Mouse (Mus musculus): ENCODE measurements around the gene Apoc1.
"Not testable (repeated sequence)": the region's sequence is repeated elsewhere in the genome, so short reads cannot be mapped to it uniquely, and the experiment has no call there.

The Apoc1 gene

DNA sequence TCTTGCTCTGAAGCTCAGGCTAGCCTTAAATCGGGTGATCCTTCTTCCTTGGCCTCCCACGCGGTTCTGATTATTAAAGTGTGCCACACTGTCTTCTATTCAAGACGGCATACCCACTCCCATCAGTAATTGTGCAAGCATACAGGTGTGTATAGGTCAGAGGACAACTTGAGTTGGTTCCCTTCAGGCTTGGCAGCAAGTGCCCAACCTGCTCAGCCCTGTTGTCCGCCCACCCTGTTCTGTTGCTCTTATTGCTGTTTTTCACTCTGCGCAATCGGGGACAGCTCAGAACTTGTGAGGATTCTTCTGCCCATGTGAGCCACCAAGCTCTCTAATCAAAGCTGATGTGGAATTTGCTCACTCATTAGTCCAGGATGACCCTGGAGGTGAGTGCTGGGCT lies 12.8 kb upstream of the Apoc1 start:
- DNase-seq (ENCODE audit: extremely low spot score): no peak

GRCm38 (mm10) chr7:19704475-19704874 lies 12.0 kb upstream of the Apoc1 start:
- no peak for DNase-seq (ENCODE audit: extremely low spot score)

DNA sequence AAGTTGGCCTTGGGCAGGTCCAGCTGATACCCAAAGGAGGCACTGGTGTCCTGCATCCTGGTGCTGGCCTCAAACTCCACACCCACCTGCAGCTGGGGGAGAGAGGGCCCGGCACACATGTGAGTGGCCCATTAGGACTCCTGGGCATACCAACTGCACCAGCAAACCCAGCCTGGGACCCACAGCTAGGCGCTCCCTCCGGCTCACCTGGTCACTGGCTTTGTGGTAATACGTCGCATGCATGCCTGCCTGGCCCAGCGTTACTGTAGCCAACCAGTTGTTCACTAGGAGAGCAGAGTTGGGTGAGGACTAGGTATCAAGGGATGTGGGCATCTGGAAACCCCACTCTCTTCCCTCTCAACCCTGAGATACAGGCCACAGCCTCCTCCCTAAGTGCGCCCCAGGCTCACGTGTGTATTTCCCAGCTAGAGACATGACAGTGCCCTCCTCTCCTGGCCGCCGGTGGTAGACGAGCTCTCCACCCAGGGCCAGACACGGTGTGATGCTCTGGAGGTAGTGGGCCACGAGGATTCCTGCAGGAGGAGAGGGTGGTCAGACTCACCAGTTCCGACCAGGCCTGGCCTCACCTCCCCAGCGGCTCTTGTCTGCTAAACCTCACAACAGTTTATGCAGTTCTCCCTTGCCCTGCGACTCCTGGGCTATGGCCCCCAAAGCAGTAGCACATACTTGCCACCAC lies 10.5 kb upstream of the Apoc1 start:
- DNase-seq (ENCODE audit: extremely low spot score): no peak

- peak; percentile 71 for DNase-seq (ENCODE audit: extremely low spot score)
These were observed 8.8 kb upstream of the Apoc1 start for GRCm38 (mm10) chr7:19701069-19701761.

DNA sequence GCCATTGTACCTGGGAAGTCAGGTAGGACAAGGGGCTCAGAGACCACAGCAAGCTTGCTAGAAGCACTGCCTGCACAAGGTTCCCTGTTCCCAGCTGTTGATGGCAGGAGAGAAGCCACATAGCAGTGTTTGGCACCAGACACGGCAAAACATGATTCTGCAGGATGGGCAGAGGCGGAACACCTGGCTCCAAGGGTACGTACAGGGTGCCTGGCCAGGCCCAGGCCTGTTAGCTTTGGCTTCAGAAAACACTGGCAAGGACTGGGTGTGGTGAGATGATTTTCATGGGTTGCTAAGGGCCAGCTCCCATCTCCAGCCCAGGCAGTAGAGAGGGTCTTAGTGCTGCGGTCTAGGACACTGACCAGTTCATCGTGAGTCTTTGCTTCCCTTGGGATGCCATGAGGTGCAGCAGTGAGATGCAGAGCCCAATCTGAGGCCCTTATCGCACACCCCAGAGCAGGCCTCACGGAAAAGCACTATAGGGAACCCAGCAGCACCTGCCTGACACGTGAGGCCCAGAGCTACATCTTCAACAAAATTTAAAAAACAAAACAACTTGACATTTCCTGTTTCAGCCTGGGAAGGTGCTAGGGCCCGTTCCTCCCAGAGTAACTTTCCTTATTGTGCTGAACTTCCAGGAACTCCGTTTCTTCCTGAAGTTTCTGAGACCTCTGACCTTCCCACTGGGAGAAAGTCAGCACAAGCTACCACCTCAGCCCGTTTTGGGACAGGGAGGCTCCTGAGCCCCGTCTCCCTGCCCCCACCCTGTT lies 8.0 kb upstream of the Apoc1 start:
- DNase-seq (ENCODE audit: extremely low spot score): no peak

GRCm38 (mm10) chr7:19699827-19700148 lies 7.3 kb upstream of the Apoc1 start:
- DNase-seq (ENCODE audit: extremely low spot score): no peak

- DNase-seq (ENCODE audit: extremely low spot score): peak; percentile 69
These were observed 6.7 kb upstream of the Apoc1 start, which contains the start of gene Apoe for GRCm38 (mm10) chr7:19698907-19699826. Apoe (minus strand) TSS chr7:19699188.

DNA sequence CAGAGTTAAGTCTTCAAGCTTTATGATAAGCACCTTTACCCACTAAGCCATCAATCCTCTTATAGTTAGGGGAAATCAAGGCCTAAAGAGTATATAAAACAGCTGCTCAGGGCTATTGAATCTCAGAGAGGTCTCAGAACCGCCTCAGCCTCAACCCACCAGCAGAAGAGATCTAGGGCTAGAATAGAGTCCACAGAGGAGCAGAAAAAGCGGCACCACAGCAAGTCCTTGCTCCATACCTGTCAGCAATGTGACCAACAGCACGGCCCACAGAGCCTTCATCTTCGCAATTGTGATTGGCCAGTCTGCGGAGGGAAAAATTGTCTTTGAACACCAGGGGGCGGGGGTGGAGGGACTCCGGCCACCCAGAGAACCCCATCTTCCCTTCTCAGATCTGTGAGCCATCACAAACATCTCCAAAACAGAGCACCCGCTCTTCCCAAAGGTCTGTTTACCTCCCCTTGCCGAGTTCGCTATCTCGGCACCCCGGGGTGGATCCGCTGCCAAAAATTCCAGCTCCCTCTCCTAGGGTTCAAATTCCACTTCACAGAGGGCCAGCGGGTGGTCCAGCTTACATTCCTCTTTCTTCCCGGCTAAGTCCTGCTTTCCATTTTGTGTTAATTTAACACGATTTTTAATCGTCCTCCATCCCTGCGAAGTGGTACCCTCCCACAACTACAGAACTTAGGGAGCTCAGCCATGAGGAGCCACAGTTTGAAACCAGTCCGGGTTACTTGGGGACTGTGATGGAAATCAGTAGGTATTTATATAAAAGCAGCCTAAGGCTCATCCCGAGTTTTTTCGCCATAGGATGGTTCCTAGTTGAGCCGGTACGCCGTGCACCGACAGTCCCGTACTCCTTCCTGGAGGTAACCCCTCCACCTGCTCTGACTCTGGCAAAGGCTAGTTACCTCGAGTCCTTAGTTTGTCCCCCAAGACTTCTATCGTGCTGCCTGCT lies 5.8 kb upstream of the Apoc1 start:
- DNase-seq (ENCODE audit: extremely low spot score): peak; percentile 55

GRCm38 (mm10) chr7:19696336-19696873 lies 3.9 kb upstream of the Apoc1 start:
- DNase-seq (ENCODE audit: extremely low spot score): no peak

GRCm38 (mm10) chr7:19695881-19696280 lies 3.4 kb upstream of the Apoc1 start:
- DNase-seq (ENCODE audit: extremely low spot score): no peak

DNA sequence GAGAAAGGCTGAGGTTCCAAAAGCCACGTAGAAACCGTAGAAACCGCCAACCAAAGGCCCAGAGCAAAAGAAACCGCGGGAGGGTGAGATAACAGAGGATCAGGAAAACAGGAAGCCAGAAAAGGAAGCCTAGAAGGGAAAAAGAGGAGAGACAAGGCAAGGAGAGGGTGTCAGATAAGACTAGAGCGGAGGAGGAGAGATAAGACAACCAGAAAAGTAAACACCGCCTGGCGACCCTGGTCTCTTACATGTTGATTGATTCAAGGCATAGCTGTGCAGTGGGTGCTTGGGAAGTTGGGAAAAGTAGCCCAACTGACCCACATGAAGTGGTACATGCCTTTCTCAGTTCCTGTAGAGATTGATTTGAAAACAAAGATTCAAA lies 2.7 kb upstream of the Apoc1 start:
- no peak for DNase-seq (ENCODE audit: extremely low spot score)

DNA sequence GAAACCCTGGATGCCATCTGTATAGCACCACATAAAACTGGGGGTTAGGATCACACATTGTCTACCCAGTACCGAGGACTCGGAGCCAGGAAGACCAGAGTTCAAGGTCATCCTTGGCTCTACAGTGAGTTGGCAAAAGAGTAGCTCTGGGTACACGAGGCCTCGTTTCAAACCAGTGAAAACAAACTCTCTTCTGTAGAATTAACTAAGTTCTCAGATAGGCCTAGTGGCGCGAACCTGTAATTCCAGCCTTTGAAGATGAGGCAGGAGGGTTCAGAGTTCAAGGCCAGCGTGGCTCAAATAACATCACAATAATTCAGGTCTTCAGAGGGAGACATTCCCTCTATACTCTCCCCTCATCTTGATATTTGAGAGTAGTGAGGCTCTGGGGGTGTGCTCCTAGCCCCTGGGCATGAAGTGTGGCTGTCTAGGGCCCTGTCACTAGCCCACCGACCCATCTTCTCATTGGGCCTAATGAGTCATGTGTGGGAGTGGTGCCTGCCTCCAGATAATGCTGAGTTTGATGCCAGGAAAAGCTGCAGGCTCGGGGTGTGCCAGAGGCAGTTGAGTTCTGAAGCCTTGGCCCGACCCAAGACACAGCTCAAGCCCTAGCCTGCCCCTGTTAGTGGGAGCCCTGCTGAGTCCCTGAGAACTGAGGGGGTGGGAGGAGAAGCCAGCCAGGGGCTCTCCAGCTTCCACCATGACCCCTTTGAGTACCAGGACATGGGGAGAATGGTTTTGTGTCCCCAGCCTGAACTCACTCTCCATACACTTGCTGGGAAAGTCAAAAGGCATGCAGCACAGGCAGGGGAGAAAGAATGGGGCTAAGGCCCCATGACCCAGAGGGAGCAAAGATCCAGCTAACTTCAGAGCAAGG lies 2.1 kb upstream of the Apoc1 start:
- no peak for DNase-seq (ENCODE audit: extremely low spot score)

DNA sequence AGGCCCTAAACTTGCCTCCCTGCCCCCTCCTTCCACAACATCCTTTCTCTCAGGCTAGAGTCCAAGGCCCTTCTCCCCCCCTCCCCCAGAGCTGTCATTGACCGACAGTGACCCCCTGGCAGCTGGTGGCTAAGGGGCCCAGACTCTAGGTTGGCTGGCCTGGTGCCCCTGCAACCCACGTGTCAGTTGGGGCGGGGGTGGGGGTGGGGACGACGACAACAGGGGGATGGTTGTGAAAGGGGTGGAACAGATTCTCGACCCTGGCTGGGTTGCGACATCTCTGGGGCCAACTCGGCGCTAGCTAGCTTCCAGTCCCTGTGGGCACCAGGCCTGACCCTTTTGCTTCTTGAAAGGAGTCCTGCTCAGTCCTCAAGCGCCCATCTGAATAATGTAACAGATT lies 961 bp upstream of the Apoc1 start:
- DNase-seq (ENCODE audit: extremely low spot score): no peak

DNA sequence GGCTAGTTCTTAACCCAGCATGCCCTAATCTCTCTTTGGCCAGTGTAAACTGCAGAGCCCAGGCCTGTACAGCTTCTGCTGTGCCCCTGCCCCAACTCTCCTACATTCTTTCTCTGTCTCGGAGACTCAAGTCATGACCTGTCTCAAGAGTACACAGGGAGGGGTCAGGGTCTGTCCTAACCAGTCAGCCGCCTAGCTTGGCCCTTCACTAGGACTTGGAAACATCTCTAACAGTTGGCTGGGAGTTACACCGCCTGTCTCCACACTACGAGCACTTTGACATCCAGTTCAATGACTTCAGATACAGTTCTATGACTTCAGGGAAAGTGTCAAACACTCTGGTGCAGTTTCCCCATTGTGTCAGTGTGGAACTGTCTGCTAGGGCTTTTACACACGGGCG lies 1.0 kb downstream of the Apoc1 start:
- no peak for DNase-seq (ENCODE audit: extremely low spot score)

- no peak for DNase-seq (ENCODE audit: extremely low spot score)
These were observed 1.6 kb downstream of the Apoc1 start for GRCm38 (mm10) chr7:19690845-19691244.

DNA sequence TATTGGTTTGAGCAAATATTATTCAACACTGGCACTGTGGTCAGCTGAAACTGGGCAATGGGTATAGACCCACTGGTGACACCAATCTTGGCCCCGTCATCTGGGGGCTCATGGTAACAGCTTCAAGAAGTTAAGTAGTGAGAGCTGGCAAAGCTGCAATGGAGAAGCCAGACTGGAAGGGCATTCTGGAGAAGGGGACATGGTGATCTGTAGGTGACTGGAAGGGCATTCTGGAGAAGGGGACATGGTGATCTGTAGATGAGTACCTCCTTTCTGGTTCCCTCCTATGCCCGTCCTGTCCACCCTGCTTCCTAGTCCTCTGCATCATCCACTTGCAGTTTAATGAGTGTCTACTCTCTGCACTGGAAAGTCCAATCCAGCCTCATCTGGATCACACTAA lies 3.8 kb downstream of the Apoc1 start:
- no peak for DNase-seq (ENCODE audit: extremely low spot score)

- DNase-seq (ENCODE audit: extremely low spot score): no peak
These were observed 4.4 kb downstream of the Apoc1 start for GRCm38 (mm10) chr7:19688101-19688500.

DNA sequence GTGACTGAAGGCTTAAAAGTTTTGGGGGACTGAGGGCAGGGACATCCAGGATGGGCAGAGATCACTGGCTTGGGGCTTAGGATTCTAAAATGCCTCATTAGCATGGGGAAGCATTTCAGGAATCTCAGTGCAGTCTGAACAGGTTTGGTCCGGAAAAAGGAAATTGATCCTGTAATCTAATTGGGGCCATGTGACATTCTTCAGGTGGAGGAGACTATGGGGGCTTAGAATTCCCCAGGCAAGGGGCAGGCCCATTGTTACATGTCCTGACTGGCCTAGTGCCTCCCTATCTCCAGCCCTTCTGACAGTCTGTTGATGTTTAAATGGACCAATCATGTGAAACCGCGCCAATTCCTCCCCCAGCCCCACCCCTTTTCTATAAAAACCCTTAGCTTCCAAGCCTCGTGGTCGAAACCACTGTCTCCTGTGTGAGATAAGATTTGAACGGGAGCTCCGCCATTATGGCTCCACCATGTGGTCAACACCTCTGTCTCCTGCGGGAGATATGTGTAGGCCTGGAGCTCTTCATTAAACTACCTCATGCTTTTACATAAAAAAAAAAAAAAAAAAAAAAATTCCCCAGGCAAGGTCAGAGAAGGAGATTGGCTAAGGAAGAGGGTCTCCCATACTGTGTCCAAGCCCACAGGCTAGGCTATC lies 5.4 kb downstream of the Apoc1 start:
- DNase-seq (ENCODE audit: extremely low spot score): not testable (repeated sequence)

DNA sequence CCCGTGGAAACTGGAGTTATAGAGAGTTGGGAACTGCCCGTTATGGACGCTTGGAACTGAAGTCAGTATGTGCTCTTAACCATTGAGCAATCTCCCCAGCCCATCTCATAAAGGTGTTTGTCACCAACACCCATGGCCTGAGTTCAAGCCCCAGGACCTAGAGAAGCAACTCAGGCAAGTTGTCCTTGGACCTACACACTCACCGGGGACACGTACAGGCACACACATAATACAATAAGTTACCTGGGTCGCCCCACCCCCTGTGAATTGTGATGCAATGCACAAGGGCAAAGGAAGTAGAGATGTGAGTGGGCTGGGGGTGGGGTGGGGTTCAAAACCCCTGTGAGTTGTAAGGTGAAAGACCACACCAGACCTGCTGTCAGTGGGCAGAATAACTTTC lies 5.9 kb downstream of the Apoc1 start:
- DNase-seq (ENCODE audit: extremely low spot score): no peak

Data from embryo, embryonic 9.5 days (tissue).